Mouse (Mus musculus): ENCODE measurements around the gene Efna5.

Gene Efna5

GRCm38 (mm10) chr17:62657832-62658630 is 223.1 kb downstream of the Efna5 start:
- in situ Hi-C loops (cut with MboI, MseI): no loop called here

DNA sequence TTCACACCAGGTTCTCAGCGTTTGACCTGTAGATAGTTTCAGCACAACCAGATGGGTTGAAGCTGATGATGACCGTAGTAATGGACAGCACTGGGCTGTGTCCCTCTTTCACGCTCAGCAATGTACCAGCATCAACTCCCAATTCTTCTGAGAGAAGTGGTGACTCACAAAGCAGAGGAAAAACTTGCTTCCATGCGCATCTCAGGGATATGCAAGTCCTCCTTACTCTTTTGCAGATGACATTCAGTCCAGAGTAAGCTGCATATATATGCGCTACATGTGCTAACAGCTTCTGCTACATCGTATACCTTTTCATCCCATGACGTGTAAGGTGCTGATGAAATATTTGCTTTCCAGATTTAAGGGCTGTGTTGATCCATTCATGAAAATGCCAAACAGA is 224.1 kb downstream of the Efna5 start:
- in situ Hi-C loops (cut with MboI, MseI): no loop called here

GRCm38 (mm10) chr17:62656591-62656990 is 224.5 kb downstream of the Efna5 start:
- in situ Hi-C loops (cut with MboI, MseI): no loop called here

- in situ Hi-C loops (cut with MboI, MseI): no loop called here
These were observed 225.2 kb downstream of the Efna5 start for GRCm38 (mm10) chr17:62655819-62656355.

DNA sequence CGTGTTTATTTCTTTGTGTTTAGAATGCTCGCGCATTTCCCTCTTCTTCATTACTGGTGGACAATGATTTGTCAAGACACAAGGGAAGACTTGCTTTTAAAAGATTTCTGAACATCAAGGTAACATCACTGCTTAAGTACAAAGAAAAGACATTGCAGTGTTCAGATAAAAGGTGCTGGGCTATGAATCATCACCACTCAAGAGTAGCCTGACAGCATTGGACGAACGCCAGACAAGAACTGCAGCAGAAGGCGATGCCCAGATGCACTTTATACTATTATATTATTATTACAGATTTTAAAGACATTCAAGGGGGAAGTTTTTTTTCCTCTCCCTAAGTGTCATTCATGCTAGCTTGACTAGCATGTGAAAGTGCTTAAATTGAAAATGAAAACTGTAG is 228.7 kb downstream of the Efna5 start:
- in situ Hi-C loops (cut with MboI, MseI): no loop called here

DNA sequence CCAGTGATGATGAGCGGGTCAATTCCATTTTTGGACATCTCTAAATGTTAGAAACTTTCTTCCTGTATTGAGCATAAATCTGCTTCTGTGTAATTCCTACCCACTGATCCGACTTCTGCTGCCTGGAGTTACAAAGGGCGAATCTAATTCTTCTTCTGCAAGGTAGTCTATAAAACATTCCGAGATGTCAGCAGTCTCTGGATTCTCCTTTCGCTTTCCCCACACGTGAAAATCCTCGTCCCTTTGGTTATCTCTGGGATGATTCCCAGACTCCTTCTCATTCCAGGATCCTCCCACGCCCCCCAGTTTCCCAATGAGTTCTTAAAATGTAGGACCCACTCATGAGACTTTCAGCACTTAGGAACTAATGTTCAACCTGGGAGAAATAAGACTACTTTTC is 229.4 kb downstream of the Efna5 start:
- in situ Hi-C loops (cut with MboI, MseI): no loop called here

GRCm38 (mm10) chr17:62649293-62649950 is 231.7 kb downstream of the Efna5 start:
- in situ Hi-C loops (cut with MboI, MseI): no loop called here

GRCm38 (mm10) chr17:62646836-62647235 is 234.3 kb downstream of the Efna5 start:
- in situ Hi-C loops (cut with MboI, MseI): no loop called here

- in situ Hi-C loops (cut with MboI, MseI): no loop called here
These were observed 238.5 kb downstream of the Efna5 start for GRCm38 (mm10) chr17:62642447-62643145.

DNA sequence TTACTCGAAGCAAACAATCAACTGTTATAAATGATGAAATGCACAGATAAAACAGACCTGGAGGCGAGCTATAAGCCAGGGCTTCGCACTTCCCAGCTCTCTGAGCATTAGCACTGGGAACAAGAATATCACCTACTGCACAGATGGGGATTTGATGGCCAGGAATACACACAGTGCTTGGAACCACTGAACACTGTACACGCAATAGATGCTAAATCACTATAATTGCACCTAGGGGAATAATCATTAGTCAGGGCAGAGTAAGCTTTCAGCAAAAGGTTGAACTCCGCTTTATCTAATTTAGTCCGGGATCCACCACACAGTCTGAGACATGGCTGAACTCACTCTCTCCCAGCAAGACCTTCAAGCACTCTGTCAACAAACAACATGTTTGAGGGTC is 240.5 kb downstream of the Efna5 start:
- in situ Hi-C loops (cut with MboI, MseI): no loop called here

- in situ Hi-C loops (cut with MboI, MseI): no loop called here
These were observed 244.2 kb downstream of the Efna5 start for GRCm38 (mm10) chr17:62636896-62637295.

- in situ Hi-C loops (cut with MboI, MseI): no loop called here
These were observed 246.2 kb downstream of the Efna5 start for GRCm38 (mm10) chr17:62634937-62635336.

- in situ Hi-C loops (cut with MboI, MseI): no loop called here
These were observed 252.6 kb downstream of the Efna5 start for GRCm38 (mm10) chr17:62628474-62628873.

- in situ Hi-C loops (cut with MboI, MseI): no loop called here
These were observed 253.6 kb downstream of the Efna5 start for GRCm38 (mm10) chr17:62627508-62627907.

- in situ Hi-C loops (cut with MboI, MseI): no loop called here
These were observed 255.5 kb downstream of the Efna5 start for GRCm38 (mm10) chr17:62625646-62626020.

DNA sequence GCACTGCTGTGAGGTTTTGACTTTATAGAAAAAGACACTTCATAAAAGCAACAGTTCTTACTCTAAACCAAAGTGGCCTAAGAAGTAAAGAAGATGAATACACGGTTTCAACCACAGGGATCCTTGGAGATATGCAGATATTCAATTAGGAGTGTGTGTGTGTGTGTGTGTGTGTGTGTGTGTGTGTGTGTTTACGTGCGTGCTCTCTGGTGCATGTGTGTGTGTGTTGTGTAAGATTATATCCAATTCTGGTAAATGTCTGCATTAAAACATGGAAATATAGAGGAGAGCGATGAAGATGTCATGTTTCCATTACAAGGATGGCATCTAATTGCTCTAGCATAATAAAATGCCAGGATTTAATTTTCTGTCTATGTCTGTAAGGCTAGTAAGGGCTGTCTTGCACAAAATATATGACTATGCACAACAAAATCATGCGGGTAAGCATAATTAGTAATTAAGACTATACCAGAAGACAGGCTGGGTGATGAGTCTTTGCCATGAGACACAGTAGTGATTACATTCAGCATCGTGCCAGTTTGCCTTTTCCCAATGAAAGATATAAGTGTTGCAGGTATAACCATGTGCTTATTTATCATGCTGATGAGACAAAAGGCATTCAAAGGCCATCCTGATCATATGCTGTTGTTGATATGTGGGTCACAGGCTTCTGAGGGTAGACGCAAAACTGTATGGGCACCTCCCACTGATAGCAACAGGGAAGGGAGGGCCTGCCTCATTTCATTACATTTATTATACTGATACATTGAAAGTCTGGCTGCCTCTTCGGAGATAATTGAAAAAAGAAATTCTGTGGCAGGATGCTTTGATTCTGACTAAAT is 256.1 kb downstream of the Efna5 start:
- in situ Hi-C loops (cut with MboI, MseI): no loop called here

DNA sequence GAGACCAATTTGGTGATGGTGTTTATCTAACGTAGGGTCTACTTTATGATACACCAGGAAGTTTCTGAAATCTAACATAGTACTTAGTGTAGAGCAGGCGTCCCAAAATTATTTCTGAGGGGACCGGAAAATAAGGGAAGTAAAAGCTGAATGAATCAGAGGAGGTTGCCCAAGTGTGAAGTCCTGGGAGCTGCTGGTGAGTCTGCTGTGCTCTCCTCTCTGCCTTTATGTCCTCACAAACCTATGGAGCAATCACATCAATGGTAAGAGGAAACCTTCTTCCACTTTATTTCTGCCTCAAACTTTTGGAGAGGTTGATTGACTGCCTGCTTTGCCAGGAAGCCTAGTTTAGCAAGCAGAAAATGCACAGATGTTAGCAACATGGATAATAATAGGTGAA is 257.9 kb downstream of the Efna5 start:
- in situ Hi-C loops (cut with MboI, MseI): no loop called here

- in situ Hi-C loops (cut with MboI, MseI): no loop called here
These were observed 258.6 kb downstream of the Efna5 start for GRCm38 (mm10) chr17:62622481-62622880.

- in situ Hi-C loops (cut with MboI, MseI): no loop called here
These were observed 266.0 kb downstream of the Efna5 start for GRCm38 (mm10) chr17:62615159-62615558.

GRCm38 (mm10) chr17:62614708-62615107 is 266.4 kb downstream of the Efna5 start:
- in situ Hi-C loops (cut with MboI, MseI): no loop called here

DNA sequence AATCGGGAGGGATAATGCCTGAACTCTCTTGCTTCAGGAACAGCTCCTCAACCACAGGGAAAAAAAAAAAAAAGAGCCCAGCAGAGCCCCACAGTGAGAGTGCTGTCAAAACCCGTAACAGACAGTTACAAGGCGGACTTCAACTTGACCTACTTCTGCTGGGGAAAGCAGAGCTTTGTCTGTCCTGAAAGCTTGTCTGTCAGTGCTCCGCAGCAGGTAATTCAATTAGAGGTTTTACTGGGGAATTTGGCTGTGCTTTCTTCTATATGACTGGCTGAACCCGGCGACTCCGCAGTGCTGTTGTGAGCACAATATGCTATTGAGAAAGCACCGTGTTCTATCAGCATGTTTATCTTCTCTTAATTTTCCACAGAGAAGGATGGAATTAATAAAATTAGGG is 266.9 kb downstream of the Efna5 start:
- in situ Hi-C loops (cut with MboI, MseI): no loop called here

Measured in regulatory T cell (primary cell).